Mouse (Mus musculus) adrenal gland, adult 8-10 months (tissue): ENCODE results near the gene Zfp40. TPM values are rescaled to one million over a fixed set of nuclear protein-coding genes. Genes with fewer than 3 reads are reported as not detected.
"Not testable (repeated sequence)": the region's sequence is repeated elsewhere in the genome, so short reads cannot be mapped to it uniquely, and the experiment has no call there.

Experiments used
- DNase-seq: peaks from one replicate; pipeline ENCODE4 v3.0.0; 2022
- total RNA-seq, 4 experiments: library from RNA; stranded (reverse); gene quantifications; 2 replicates each; pipeline ENCODE4 v1.2.4; 2022

Zfp40 gene
- 10 to 100 TPM in 2 of 4 experiments, 1 to 10 TPM in 2; 7.6 to 15.3 (median 11.8) TPM for total RNA-seq

DNA sequence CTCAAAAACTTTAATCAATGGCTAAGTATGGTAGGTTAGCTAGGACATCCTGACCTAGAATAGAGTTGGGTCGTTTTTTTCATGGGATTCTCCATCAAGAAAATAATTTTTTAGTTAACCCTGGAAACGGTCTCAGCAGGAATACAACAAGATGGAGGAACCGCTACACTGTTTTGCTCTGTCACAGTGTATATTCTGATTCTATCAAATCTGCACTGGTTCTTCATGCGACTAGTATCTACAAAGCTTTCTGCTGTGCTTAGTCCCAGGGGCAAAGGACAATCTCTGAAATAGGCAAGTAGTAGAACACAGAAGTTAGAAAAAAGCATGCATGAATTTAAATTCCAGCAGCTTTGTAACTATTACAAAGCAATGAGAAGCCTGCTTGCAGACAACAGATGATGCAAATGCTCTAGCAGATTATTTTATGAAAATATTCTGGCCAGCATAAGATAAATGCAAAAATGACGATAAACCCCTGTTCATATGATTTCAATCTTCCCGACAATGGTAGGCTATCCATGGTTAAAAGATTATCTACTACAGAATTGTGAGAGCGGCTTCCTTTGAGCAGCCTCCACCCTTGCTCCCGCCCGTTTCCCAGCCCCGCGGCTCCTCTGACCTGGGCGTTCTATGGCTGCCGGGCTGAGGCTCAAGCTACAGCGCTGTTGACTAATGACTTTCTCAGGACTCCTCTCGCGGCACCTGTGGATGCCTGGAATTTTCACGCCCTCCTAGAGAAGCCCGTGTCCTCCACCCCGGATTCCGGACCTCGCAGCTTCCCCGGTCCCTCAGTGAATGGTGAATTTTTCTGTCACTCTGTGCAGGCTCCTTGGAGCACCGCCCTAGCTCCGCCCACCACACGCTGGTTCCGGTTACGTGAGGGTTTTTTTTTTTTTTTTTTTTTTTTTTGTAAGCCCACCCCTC lies at the start of gene Zfp40:
TSS of gene Zfp40 (minus strand) at position 800 of the 927 bp plus-strand sequence.
- peak; percentile 88 for DNase-seq

GRCm38 (mm10) chr17:23218320-23218719 lies 25.3 kb upstream of the Zfp40 start:
- no peak for DNase-seq

DNA sequence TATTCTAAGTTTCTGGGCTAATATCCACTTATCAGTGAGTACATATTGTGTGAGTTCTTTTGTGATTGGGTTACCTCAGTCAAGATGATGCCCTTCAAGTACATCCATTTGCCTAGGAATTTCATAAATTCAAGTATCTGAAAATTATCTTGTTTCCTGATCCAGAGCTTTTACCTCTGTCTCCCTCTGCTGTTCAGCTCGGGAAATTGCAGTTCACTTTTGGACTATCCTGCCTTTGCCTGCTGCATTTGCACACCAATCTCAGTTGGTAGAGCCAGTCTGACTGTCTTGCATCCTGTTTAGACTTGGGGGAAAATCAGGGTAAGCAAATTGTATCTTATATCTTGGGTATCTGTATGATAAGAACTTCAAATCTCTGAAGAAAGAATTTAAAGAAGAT lies 6.8 kb upstream of the Zfp40 start:
- not testable (repeated sequence) for DNase-seq

- peak; percentile 24 for DNase-seq
Observed at GRCm38 (mm10) chr17:23193441-23193840, 389 bp upstream of the Zfp40 start.

GRCm38 (mm10) chr17:23187680-23188079 lies 5.4 kb downstream of the Zfp40 start:
- peak; percentile 31 for DNase-seq

Other genes starting within 250 kb of the Zfp40 start
- not detected for gene Vmn2r-ps130, start 132.1 kb downstream of the Zfp40 start, total RNA-seq
- not detected for gene Vmn2r114, start 119.3 kb upstream of the Zfp40 start, total RNA-seq
- under 1 TPM in 1 of 4 experiments, not detected in 3; 0.03 TPM for gene Vmn2r115, start 150.5 kb upstream of the Zfp40 start, total RNA-seq
- gene Vmn2r116, start 191.4 kb upstream of the Zfp40 start, total RNA-seq, result not detected